In genomic region chr16:4641119-4641838, GRCm38 (mm10) we compare ENCODE assay signal across 8 mouse cellular contexts. TPM values are rescaled to one million over a fixed set of nuclear protein-coding genes. Genes with fewer than 3 reads are reported as not detected.
DNase-seq lines count a peak whose midpoint lies in the region; ATAC-seq and TF ChIP-seq lines count a peak whose summit lies in the region.

No protein-coding gene starts in this region.

- TF ChIP-seq POLR2A in cerebellum, adult 2 months (IDR thresholded peaks at IDR 0.05; ENCODE audit: borderline replicate concordance, insufficient read depth, low read length): no peak

- no peak overlapping the region for H3K9ac ChIP-seq in midbrain, postnatal 0 days (replicated peaks; ENCODE audit: low read length, poor library complexity, severe bottlenecking)

- TF ChIP-seq CTCF in layer of hippocampus, adult 2 months (conservative IDR thresholded peaks at IDR 0.05): no peak
- TF ChIP-seq CTCF in midbrain, postnatal 0 days (IDR thresholded peaks at IDR 0.05): no peak
- no peak for TF ChIP-seq CTCF in cerebellum, adult 2 months (IDR thresholded peaks at IDR 0.05; ENCODE audit: borderline replicate concordance, insufficient read depth, low read depth, low read length)

- peaks cover 4% of the 10 kb centered on the region; the same call in 1 of the 2 replicates for H3K36me3 ChIP-seq in hindbrain, embryonic 10.5 days
- H3K36me3 ChIP-seq in midbrain, postnatal 0 days (ENCODE audit: insufficient read depth, low read length): peaks cover 4% of the 10 kb centered on the region; the same call in 1 of the 2 replicates

- DNase-seq in layer of hippocampus, adult 2 months (ENCODE audit: low spot score in 2 of 2): no peak
- no peak for DNase-seq in layer of hippocampus, adult 9-10 months (ENCODE audit: low spot score)
- no peak for DNase-seq in hindbrain, embryonic 10.5 days (ENCODE audit: low spot score)
- peak; percentile 54 for DNase-seq in liver
- no peak for DNase-seq in midbrain, postnatal 0 days (ENCODE audit: low spot score)
- DNase-seq in cerebellum, adult 2 months: no peak
- DNase-seq in adrenal gland, postnatal 14 days: no peak
- DNase-seq in ovary, postnatal 36 days (ENCODE audit: low spot score): no peak

- peak overlapping the region; percentile 55 for H3K4me2 ChIP-seq in midbrain, postnatal 0 days (ENCODE audit: low read depth, low read length, poor library complexity, severe bottlenecking)

- no peaks in the 10 kb centered on the region for H3K9me3 ChIP-seq in hindbrain, embryonic 10.5 days
- no peaks in the 10 kb centered on the region for H3K9me3 ChIP-seq in midbrain, postnatal 0 days (ENCODE audit: low read length)

- peak overlapping the region; percentile 82 for H3K27ac ChIP-seq in layer of hippocampus, adult 2 months
- H3K27ac ChIP-seq in hindbrain, embryonic 10.5 days: peak overlapping the region; percentile 89
- no peak overlapping the region for H3K27ac ChIP-seq in midbrain, postnatal 0 days (ENCODE audit: low read depth, low read length)
- no peak overlapping the region for H3K27ac ChIP-seq in cerebellum, adult 2 months (ENCODE audit: insufficient read depth, low read length)

- H3K27me3 ChIP-seq in hindbrain, embryonic 10.5 days (ENCODE audit: insufficient read depth, poor library complexity, severe bottlenecking): no peaks in the 10 kb centered on the region
- H3K27me3 ChIP-seq in midbrain, postnatal 0 days (ENCODE audit: insufficient read depth, low read length): no peaks in the 10 kb centered on the region; the same call in 1 of the 2 replicates
- H3K27me3 ChIP-seq in cerebellum, adult 2 months (ENCODE audit: control insufficient read depth, insufficient read depth, low read length): no peaks in the 10 kb centered on the region

- H3K4me3 ChIP-seq in layer of hippocampus, adult 2 months: peak overlapping the region; percentile 62; the same call in 1 of the 2 replicates
- H3K4me3 ChIP-seq in hindbrain, embryonic 10.5 days: peak overlapping the region; percentile 76
- peak overlapping the region; percentile 37; the same call in 1 of the 2 replicates for H3K4me3 ChIP-seq in midbrain, postnatal 0 days (ENCODE audit: low read depth, low read length)
- H3K4me3 ChIP-seq in cerebellum, adult 2 months (replicated peaks; ENCODE audit: insufficient read depth, low read depth, low read length): no peak overlapping the region

- 44% methylated on average over 3 of the region's 3 CpGs for WGBS in hindbrain, embryonic 10.5 days
- 63% methylated on average over 3 of the region's 3 CpGs for WGBS in midbrain, postnatal 0 days
- WGBS in cerebellum, adult 2 months: 70% methylated on average over 3 of the region's 3 CpGs

- peaks cover 66% of the 10 kb centered on the region for H3K4me1 ChIP-seq in hindbrain, embryonic 10.5 days (replicated peaks)
- 0 out of 2 replicates have a peak, but pooled peaks cover 9% of the 10 kb centered on the region for H3K4me1 ChIP-seq in midbrain, postnatal 0 days (ENCODE audit: insufficient read depth, low read length)
- peaks cover 20% of the 10 kb centered on the region for H3K4me1 ChIP-seq in cerebellum, adult 2 months (ENCODE audit: control insufficient read depth, insufficient read depth, low read length)

- ATAC-seq in midbrain, postnatal 0 days (ENCODE audit: low FRiP score): no peak; the same call in 1 of the 2 replicates

RNA-seq across cellular contexts. Expression of gene Dnaja3, which starts 1.5 kb away (rescaled TPM):
- total RNA-seq in layer of hippocampus, adult 2 months (2021): 10 to 100 TPM; 61.2 to 65.4 TPM
- 60.7 and 62.7 TPM in 2 replicates for polyA plus RNA-seq in hindbrain, embryonic 10.5 days (2016; fragmentation: Nextera tagmentation; extraction: Ambion mirVana)
- 62.1 and 65.5 TPM in 2 replicates for total RNA-seq in midbrain, postnatal 0 days (2014; rRNA removed)
- 54.1 and 57.0 TPM in 2 replicates for polyA plus RNA-seq in midbrain, postnatal 0 days (2015; fragmentation: Nextera tagmentation; extraction: Ambion mirVana)
- 60.6 and 64.0 TPM in 2 replicates for polyA plus RNA-seq in cerebellum, adult 2 months (2012; rRNA removed)
- total RNA-seq in adrenal gland, postnatal 14 days (2021): 166 and 173 TPM in 2 replicates

RNA-seq across cellular contexts. Expression of gene Vasn, which starts 1.5 kb away (rescaled TPM):
- total RNA-seq in layer of hippocampus, adult 2 months (2021): 1 to 10 TPM; 5.7 to 6.2 TPM
- 10.3 and 12.6 TPM in 2 replicates for polyA plus RNA-seq in hindbrain, embryonic 10.5 days (2016; fragmentation: Nextera tagmentation; extraction: Ambion mirVana)
- 12.0 and 14.2 TPM in 2 replicates for total RNA-seq in midbrain, postnatal 0 days (2014; rRNA removed)
- polyA plus RNA-seq in midbrain, postnatal 0 days (2015; fragmentation: Nextera tagmentation; extraction: Ambion mirVana): 4.7 TPM in 2 replicates
- 6.4 and 6.5 TPM in 2 replicates for polyA plus RNA-seq in cerebellum, adult 2 months (2012; rRNA removed)
- 11.4 and 14.9 TPM in 2 replicates for total RNA-seq in adrenal gland, postnatal 14 days (2021)

RNA-seq across cellular contexts. Expression of gene Pam16, which starts 16.5 kb away (rescaled TPM):
- total RNA-seq in layer of hippocampus, adult 2 months (2021): 10 to 100 TPM; 72.3 to 75.2 TPM
- 88.0 and 131 TPM in 2 replicates for polyA plus RNA-seq in hindbrain, embryonic 10.5 days (2016; fragmentation: Nextera tagmentation; extraction: Ambion mirVana)
- total RNA-seq in midbrain, postnatal 0 days (2014; rRNA removed): 31.7 and 40.2 TPM in 2 replicates
- polyA plus RNA-seq in midbrain, postnatal 0 days (2015; fragmentation: Nextera tagmentation; extraction: Ambion mirVana): 134 TPM in 2 replicates
- polyA plus RNA-seq in cerebellum, adult 2 months (2012; rRNA removed): 121 and 132 TPM in 2 replicates
- total RNA-seq in adrenal gland, postnatal 14 days (2021): 108 and 140 TPM in 2 replicates

RNA-seq across cellular contexts. Expression of gene Coro7, which starts 38.3 kb away (rescaled TPM):
- total RNA-seq in layer of hippocampus, adult 2 months (2021): 10 to 100 TPM; 85.6 to 93.4 TPM
- polyA plus RNA-seq in hindbrain, embryonic 10.5 days (2016; fragmentation: Nextera tagmentation; extraction: Ambion mirVana): 24.4 and 25.5 TPM in 2 replicates
- 31.1 and 39.8 TPM in 2 replicates for total RNA-seq in midbrain, postnatal 0 days (2014; rRNA removed)
- polyA plus RNA-seq in midbrain, postnatal 0 days (2015; fragmentation: Nextera tagmentation; extraction: Ambion mirVana): 28.7 and 31.9 TPM in 2 replicates
- polyA plus RNA-seq in cerebellum, adult 2 months (2012; rRNA removed): 85.9 and 86.1 TPM in 2 replicates
- total RNA-seq in adrenal gland, postnatal 14 days (2021): 33.6 and 38.7 TPM in 2 replicates

RNA-seq across cellular contexts. Expression of gene Glis2, which starts 46.8 kb away (rescaled TPM):
- 10 to 100 TPM; 11.0 to 13.9 TPM for total RNA-seq in layer of hippocampus, adult 2 months (2021)
- 27.3 and 27.9 TPM in 2 replicates for polyA plus RNA-seq in hindbrain, embryonic 10.5 days (2016; fragmentation: Nextera tagmentation; extraction: Ambion mirVana)
- total RNA-seq in midbrain, postnatal 0 days (2014; rRNA removed): 20.0 and 20.6 TPM in 2 replicates
- 10.8 and 12.0 TPM in 2 replicates for polyA plus RNA-seq in midbrain, postnatal 0 days (2015; fragmentation: Nextera tagmentation; extraction: Ambion mirVana)
- 16.0 and 19.5 TPM in 2 replicates for polyA plus RNA-seq in cerebellum, adult 2 months (2012; rRNA removed)
- total RNA-seq in adrenal gland, postnatal 14 days (2021): 23.7 and 25.1 TPM in 2 replicates

Comparison
In these comparisons a context has a peak if more than half of its experiments do, and no peak if none do; other contexts are left out.
1. H3K27ac ChIP-seq: peak in layer of hippocampus, adult 2 months (single experiment) and hindbrain, embryonic 10.5 days (single experiment); none in midbrain, postnatal 0 days (single experiment) and cerebellum, adult 2 months (single experiment).